Mouse (Mus musculus) stomach, postnatal 0 days (tissue): ENCODE data around the gene Cldn8.

Experiments used
- CTCF ChIP-seq: IDR thresholded peaks from 2 replicates; pipeline ENCODE4 v1.5.1; 2016; ENCODE audit warnings: antibody characterized with exemption, low read depth, mild to moderate bottlenecking, moderate library complexity
- EP300 ChIP-seq: optimal IDR thresholded peaks from 2 replicates; pipeline ENCODE3; 2016; ENCODE audit warnings: antibody characterized with exemption

DNA sequence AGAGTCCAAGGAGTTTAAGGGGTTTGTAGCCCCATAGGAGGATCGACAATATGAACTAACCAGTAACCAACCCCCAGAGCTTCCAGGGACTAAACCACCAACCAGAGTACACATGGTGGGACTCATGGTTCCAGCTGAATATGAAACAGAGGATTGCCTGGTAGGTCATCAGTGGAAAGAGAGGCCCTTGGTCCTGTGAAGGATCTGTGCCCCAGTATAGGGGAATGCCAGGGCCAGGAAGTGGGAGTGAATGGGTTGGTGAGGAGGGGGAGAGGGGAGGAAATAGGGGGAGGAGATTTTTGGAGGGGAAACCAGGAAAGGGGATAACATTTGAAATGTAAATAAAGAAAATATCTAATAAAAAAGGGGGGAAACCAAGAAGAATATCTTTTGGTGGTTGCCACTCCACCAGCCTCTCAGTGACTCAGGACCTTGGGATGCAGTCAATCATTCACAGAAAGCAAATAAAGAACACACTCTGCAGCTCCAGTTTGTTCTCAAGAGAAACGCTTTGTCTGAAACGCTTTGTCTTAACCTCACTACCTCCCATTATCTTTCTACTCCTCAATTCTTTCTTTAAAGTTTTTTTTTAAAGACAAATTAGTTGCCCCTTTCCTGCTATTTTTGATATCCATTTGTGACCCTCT is 23.0 kb downstream of the Cldn8 start:
- TF ChIP-seq CTCF, result no peak
- no peak for TF ChIP-seq EP300
